Mouse (Mus musculus): ENCODE measurements at regions not wholly inside any gene's neighbourhood (a gene's known extent, or its start where the extent isn't known, plus 50 kb on each side); places are given as distances from the start of the nearest gene placed in this dataset.

GRCm38 (mm10) chr10:17385181-17385580 lies 337.8 kb upstream of the Cited2 start:
- no peak for TF ChIP-seq FLI1 (IDR thresholded peaks at IDR 0.05; ENCODE audit: low read length)
- TF ChIP-seq GATA1 (IDR thresholded peaks at IDR 0.05; ENCODE audit: borderline replicate concordance, low read length), result no peak

Measured in megakaryocyte, embryonic 14.5 days (primary cell).